Mouse (Mus musculus) small intestine, adult 2 months (tissue): ENCODE data around the gene Nudt16l1. TPM values are rescaled to one million over a fixed set of nuclear protein-coding genes. Genes with fewer than 3 reads are reported as not detected.
A peak's percentile ranks its signal among the peaks of the same experiment; 100 is the strongest.

ENCODE experiments used
- H3K27ac ChIP-seq: fragments of 200-500 bp; 2 replicates; pipeline ENCODE4 v1.5.1; 2012; ENCODE audit warnings: low read depth, low read length, control low read depth, inconsistent platforms; ENCODE audit not compliant: insufficient read depth
- H3K27me3 ChIP-seq: fragments of 200-500 bp; 2 replicates; pipeline ENCODE4 v1.6.1; 2012; ENCODE audit warnings: mild to moderate bottlenecking, moderate library complexity, low read length, inconsistent platforms; ENCODE audit not compliant: control insufficient read depth, insufficient read depth
- H3K36me3 ChIP-seq: fragments of 200-500 bp; 2 replicates; pipeline ENCODE4 v1.6.1; 2012; ENCODE audit warnings: mild to moderate bottlenecking, low read length, control low read depth, inconsistent platforms; ENCODE audit not compliant: control insufficient read depth, insufficient read depth
- H3K4me1 ChIP-seq: fragments of 200-500 bp; 2 replicates; pipeline ENCODE4 v1.6.1; 2012; ENCODE audit warnings: low read length, inconsistent platforms, mixed read lengths; ENCODE audit not compliant: control insufficient read depth, insufficient read depth, insufficient read length
- H3K4me3 ChIP-seq: fragments of 200-500 bp; 2 replicates; pipeline ENCODE4 v1.5.1; 2012; ENCODE audit warnings: low read depth, mild to moderate bottlenecking, control low read depth, inconsistent platforms, low read length, moderate library complexity
- CTCF ChIP-seq: fragments of 200-500 bp; IDR thresholded peaks from 2 replicates; pipeline ENCODE4 v1.5.1; 2012; ENCODE audit warnings: low read depth, mild to moderate bottlenecking, control low read depth, inconsistent platforms, low read length, moderate library complexity, mixed read lengths; ENCODE audit not compliant: insufficient replicate concordance, insufficient read length; ENCODE audit errors: extremely low read depth
- POLR2A ChIP-seq: fragments of 200-500 bp; IDR thresholded peaks from 2 replicates; pipeline ENCODE4 v1.6.1; 2012; ENCODE audit warnings: low read depth, mild to moderate bottlenecking, control low read depth, inconsistent platforms, low read length, moderate library complexity
- WGBS: fragments of 180-500 bp; shearing (Covaris S2); methylation state at CpG from one replicate; pipeline ENCODE4 v1.1.7; 2018; 5-methylcytosine and 5-hydroxymethylcytosine counted together
- polyA plus RNA-seq: library from polyadenylated mRNA; depleted of rRNA; stranded (reverse); fragments of >200 nt; gene quantifications from 2 replicates; pipeline ENCODE4 v1.2.3, GENCODE M21; 2012

Nudt16l1 gene
- polyA plus RNA-seq, 1 experiment, result 42.6 TPM

GRCm38 (mm10) chr16:4928474-4928873 is 10.1 kb upstream of the Nudt16l1 start:
- Histone ChIP-seq H3K4me1 (peaks cover 9% of the 10 kb centered on the region), H3K27me3 (no peaks in the 10 kb centered on the region), H3K4me3 (no peak overlapping the region), H3K36me3 (peaks cover 86% of the 10 kb centered on the region), H3K27ac (no peak overlapping the region)
- 67% methylated on average over 2 of the region's 2 CpGs for whole genome bisulfite sequencing
- TF ChIP-seq CTCF, result no peak

DNA sequence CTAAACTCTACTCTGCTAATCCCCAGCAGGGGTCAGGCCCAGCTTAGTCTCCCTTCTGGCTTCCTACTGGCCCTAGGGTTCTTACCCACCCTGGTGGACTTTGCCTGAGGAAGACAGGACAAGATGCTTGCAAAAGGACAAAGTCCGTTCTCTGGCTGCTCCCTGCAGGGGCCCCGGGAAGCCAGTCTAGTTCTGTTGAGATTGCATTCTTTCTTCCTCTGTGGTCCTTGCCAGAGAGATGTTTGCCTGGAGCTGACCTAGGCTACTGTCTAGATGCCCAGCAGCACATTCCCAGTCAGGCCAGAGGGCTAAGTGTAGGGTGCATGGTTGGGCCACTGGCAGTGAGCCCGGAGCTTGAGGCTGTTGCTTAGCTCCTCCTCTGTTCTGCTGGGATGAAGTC is 6.1 kb upstream of the Nudt16l1 start:
- H3K27ac ChIP-seq, result peak overlapping the region; percentile 31; the same call in 1 of the 2 replicates
- no peak for TF ChIP-seq CTCF
- no peak for TF ChIP-seq POLR2A
- H3K36me3 ChIP-seq, result peaks cover 72% of the 10 kb centered on the region

DNA sequence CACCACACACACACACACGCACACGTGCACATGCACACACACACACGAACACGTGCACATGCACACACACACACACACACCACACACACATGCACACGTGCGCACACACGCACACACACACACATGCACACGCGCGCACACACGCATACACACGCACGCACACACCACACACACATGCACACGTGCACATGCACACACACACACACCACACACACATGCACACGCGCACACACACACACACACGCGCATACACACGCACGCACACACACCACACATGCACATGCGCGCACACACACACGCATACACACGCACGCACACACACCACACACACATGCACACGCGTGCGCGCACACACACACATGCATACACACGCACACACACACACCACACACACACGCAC is 3.1 kb upstream of the Nudt16l1 start:
- Histone ChIP-seq H3K27ac (no peak overlapping the region), H3K36me3 (peaks cover 55% of the 10 kb centered on the region), H3K4me1 (peaks cover 15% of the 10 kb centered on the region), H3K4me3 (no peak overlapping the region), H3K27me3 (no peaks in the 10 kb centered on the region)
- WGBS, result 98% methylated on average over 31 of the region's 31 CpGs
- no peak for TF ChIP-seq POLR2A
- no peak for TF ChIP-seq CTCF

More for the DNA sequence above, 6.1 kb upstream of the Nudt16l1 start:
- WGBS, result 45% methylated on average over 3 of the region's 3 CpGs
- H3K4me3 ChIP-seq, result no peak overlapping the region
- no peaks in the 10 kb centered on the region for H3K27me3 ChIP-seq
- H3K4me1 ChIP-seq, result peaks cover 9% of the 10 kb centered on the region

DNA sequence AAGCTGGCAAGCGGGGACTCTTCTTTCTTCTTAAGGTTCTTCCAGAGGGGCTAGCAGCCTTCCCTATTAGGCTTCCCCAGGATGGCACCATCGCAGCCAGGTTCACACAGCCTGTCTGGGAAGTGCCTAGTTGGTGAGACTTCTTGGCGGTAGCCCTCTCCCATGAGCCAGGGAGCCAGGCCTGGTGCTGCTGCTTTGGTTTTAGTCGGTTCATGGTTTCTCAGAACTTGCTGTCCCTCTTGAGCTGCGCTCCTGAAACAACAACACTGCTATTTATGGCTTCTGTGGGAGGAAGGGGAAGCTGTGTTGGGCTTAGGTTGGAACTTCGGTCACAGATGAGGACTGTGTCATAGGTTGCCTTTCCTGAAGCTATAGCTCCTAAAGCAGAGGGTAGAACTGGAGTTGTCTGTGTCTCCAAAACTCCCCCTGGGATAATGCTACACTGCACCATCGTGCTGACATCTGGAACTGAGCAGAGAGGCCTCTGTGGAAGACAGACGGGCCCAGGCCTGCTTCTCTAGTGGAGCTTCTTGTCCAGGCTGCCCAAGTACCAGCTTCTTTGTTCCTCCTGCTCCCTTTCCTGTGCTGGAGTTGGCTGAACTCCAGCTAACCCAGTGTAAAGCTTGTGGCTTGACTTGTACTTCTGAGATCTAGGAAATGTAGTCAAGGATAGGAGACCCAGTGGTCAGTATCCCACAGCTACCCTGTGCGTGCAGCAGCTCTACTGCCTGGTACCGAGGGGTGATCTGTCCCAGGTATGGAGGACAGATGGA is 2.4 kb upstream of the Nudt16l1 start:
- H3K4me3 ChIP-seq, result no peak overlapping the region
- 81% methylated on average over 10 of the region's 10 CpGs for WGBS
- TF ChIP-seq CTCF (no peak), POLR2A (no peak)
- no peak overlapping the region for H3K27ac ChIP-seq
- H3K27me3 ChIP-seq, result no peaks in the 10 kb centered on the region
- H3K36me3 ChIP-seq, result peaks cover 55% of the 10 kb centered on the region
- H3K4me1 ChIP-seq, result peaks cover 15% of the 10 kb centered on the region

- H3K27ac ChIP-seq, result no peak overlapping the region
- peaks cover 52% of the 10 kb centered on the region for H3K36me3 ChIP-seq
- H3K4me1 ChIP-seq, result peaks cover 10% of the 10 kb centered on the region
- 87% methylated on average over 8 of the region's 8 CpGs for WGBS
- H3K4me3 ChIP-seq, result no peak overlapping the region
- no peaks in the 10 kb centered on the region for H3K27me3 ChIP-seq
- no peak for TF ChIP-seq POLR2A
- TF ChIP-seq CTCF, result no peak
Observed at GRCm38 (mm10) chr16:4937351-4938190, 990 bp upstream of the Nudt16l1 start.

GRCm38 (mm10) chr16:4938989-4939388 is 428 bp downstream of the Nudt16l1 start:
- H3K4me3 ChIP-seq, result peak overlapping the region; percentile 91
- TF ChIP-seq CTCF, result no peak
- peak; percentile 66 for TF ChIP-seq POLR2A
- H3K4me1 ChIP-seq, result peaks cover 6% of the 10 kb centered on the region; the same call in 1 of the 2 replicates
- H3K27me3 ChIP-seq, result no peaks in the 10 kb centered on the region
- H3K36me3 ChIP-seq, result peaks cover 49% of the 10 kb centered on the region
- H3K27ac ChIP-seq, result peak overlapping the region; percentile 27
- WGBS, result under 1% methylated on average over 28 of the region's 28 CpGs

GRCm38 (mm10) chr16:4939412-4939811 is 851 bp downstream of the Nudt16l1 start:
- 2% methylated on average over 16 of the region's 16 CpGs for WGBS
- H3K4me1 ChIP-seq, result peaks cover 6% of the 10 kb centered on the region; the same call in 1 of the 2 replicates
- H3K4me3 ChIP-seq, result peak overlapping the region; percentile 91
- TF ChIP-seq CTCF, result no peak
- no peak for TF ChIP-seq POLR2A
- peak overlapping the region; percentile 27 for H3K27ac ChIP-seq
- H3K36me3 ChIP-seq, result peaks cover 48% of the 10 kb centered on the region
- H3K27me3 ChIP-seq, result no peaks in the 10 kb centered on the region
